7 mouse cellular contexts compared by ENCODE assay signal in genomic region chr10:125786197-125786879, GRCm38 (mm10).
DNase-seq lines count a peak whose midpoint lies in the region; ATAC-seq and TF ChIP-seq lines count a peak whose summit lies in the region.

No protein-coding gene starts in this region.

- no peaks in the 10 kb centered on the region for H3K9me3 ChIP-seq in forebrain, embryonic 14.5 days (replicated peaks; ENCODE audit: control insufficient read depth, low read length)
- peaks cover 5% of the 10 kb centered on the region for H3K9me3 ChIP-seq in limb, embryonic 13.5 days
- H3K9me3 ChIP-seq in stomach, embryonic 14.5 days (ENCODE audit: control insufficient read depth, low read depth, low read length), result no peaks in the 10 kb centered on the region

- 23% methylated on average over 10 of the region's 10 CpGs for WGBS in liver, adult 2 months
- 5% methylated on average over 10 of the region's 10 CpGs for WGBS in forebrain, embryonic 14.5 days
- 3% methylated on average over 10 of the region's 10 CpGs for WGBS in limb, embryonic 13.5 days
- WGBS in stomach, embryonic 14.5 days, result 8% methylated on average over 10 of the region's 10 CpGs

- no peak for TF ChIP-seq POLR2A in liver, adult 2 months (IDR thresholded peaks at IDR 0.05; ENCODE audit: extremely low read depth, insufficient read depth, low read length)

- peak overlapping the region; percentile 25; the same call in 1 of the 2 replicates for H3K4me3 ChIP-seq in liver, adult 2 months (ENCODE audit: insufficient read depth, low read depth, low read length)
- H3K4me3 ChIP-seq in forebrain, embryonic 14.5 days (ENCODE audit: low read depth, low read length), result peak overlapping the region; percentile 20; the same call in 1 of the 2 replicates
- H3K4me3 ChIP-seq in limb, embryonic 13.5 days, result peak overlapping the region; percentile 30
- no peak overlapping the region for H3K4me3 ChIP-seq in stomach, embryonic 14.5 days (ENCODE audit: low read depth, low read length)

- no peaks in the 10 kb centered on the region for H3K36me3 ChIP-seq in liver, adult 2 months (ENCODE audit: control insufficient read depth, insufficient read depth, low read length)
- no peaks in the 10 kb centered on the region for H3K36me3 ChIP-seq in forebrain, embryonic 14.5 days (ENCODE audit: control insufficient read depth, insufficient read depth, low read length)
- H3K36me3 ChIP-seq in limb, embryonic 13.5 days, result no peaks in the 10 kb centered on the region
- H3K36me3 ChIP-seq in stomach, embryonic 14.5 days (ENCODE audit: control insufficient read depth, insufficient read depth, low read length), result no peaks in the 10 kb centered on the region

- H3K4me2 ChIP-seq in forebrain, embryonic 14.5 days (ENCODE audit: low read length), result peak overlapping the region; percentile 58
- H3K4me2 ChIP-seq in limb, embryonic 13.5 days (replicated peaks), result peak overlapping the region; percentile 61
- peak overlapping the region; percentile 26 for H3K4me2 ChIP-seq in stomach, embryonic 14.5 days (replicated peaks; ENCODE audit: low read depth, low read length)

- ATAC-seq in forebrain, embryonic 14.5 days, result 0 out of 2 replicates have a peak, but pooled peaks have one; percentile 27
- ATAC-seq in limb, embryonic 13.5 days (ENCODE audit: low FRiP score, low read depth), result peak; percentile 49
- ATAC-seq in stomach, embryonic 14.5 days (ENCODE audit: insufficient number of reproducible peaks, insufficient read depth, low FRiP score, low read depth), result peak; percentile 23; the same call in 1 of the 2 replicates

- H3K79me2 ChIP-seq in liver, adult 2 months (ENCODE audit: control insufficient read depth, insufficient read depth, low read length), result no peaks in the 10 kb centered on the region

- no peaks in the 10 kb centered on the region for H3K27me3 ChIP-seq in liver, adult 2 months (ENCODE audit: control insufficient read depth, insufficient read depth, low read length)
- H3K27me3 ChIP-seq in forebrain, embryonic 14.5 days (replicated peaks; ENCODE audit: control insufficient read depth, insufficient read depth, low read length), result no peaks in the 10 kb centered on the region
- no peaks in the 10 kb centered on the region for H3K27me3 ChIP-seq in limb, embryonic 13.5 days
- no peaks in the 10 kb centered on the region for H3K27me3 ChIP-seq in stomach, embryonic 14.5 days (ENCODE audit: control insufficient read depth, insufficient read depth, low read length)

- no peak for DNase-seq in liver, adult 2 months (ENCODE audit: extremely low read depth, low read depth, low spot score)
- DNase-seq in liver, result no peak
- DNase-seq in forebrain, embryonic 14.5 days (ENCODE audit: low spot score), result peak; percentile 17
- DNase-seq in right cerebral cortex, adult 18-20 months, result no peak
- no peak for DNase-seq in urinary bladder, adult 18-20 months (ENCODE audit: low spot score in 2 of 2)

- no peak overlapping the region for H3K9ac ChIP-seq in liver, adult 2 months (ENCODE audit: low read depth, low read length)
- H3K9ac ChIP-seq in forebrain, embryonic 14.5 days (ENCODE audit: low read length), result peak overlapping the region; percentile 44
- peak overlapping the region; percentile 25; the same call in 1 of the 2 replicates for H3K9ac ChIP-seq in limb, embryonic 13.5 days
- no peak overlapping the region for H3K9ac ChIP-seq in stomach, embryonic 14.5 days (replicated peaks; ENCODE audit: low read depth, low read length)

- peaks cover 10% of the 10 kb centered on the region for H3K4me1 ChIP-seq in liver, adult 2 months (ENCODE audit: control insufficient read depth, insufficient read depth, low read length)
- H3K4me1 ChIP-seq in forebrain, embryonic 14.5 days (ENCODE audit: control insufficient read depth, insufficient read depth, low read length), result peaks cover 19% of the 10 kb centered on the region
- H3K4me1 ChIP-seq in limb, embryonic 13.5 days, result peaks cover 60% of the 10 kb centered on the region
- H3K4me1 ChIP-seq in stomach, embryonic 14.5 days (ENCODE audit: control insufficient read depth, insufficient read depth, low read length), result peaks cover 13% of the 10 kb centered on the region

- no peak overlapping the region for H3K27ac ChIP-seq in liver, adult 2 months (replicated peaks; ENCODE audit: insufficient read depth, low read depth, low read length)
- H3K27ac ChIP-seq in forebrain, embryonic 14.5 days (ENCODE audit: low read depth, low read length), result no peak overlapping the region; the same call in 1 of the 2 replicates
- peak overlapping the region; percentile 96 for H3K27ac ChIP-seq in limb, embryonic 13.5 days
- peak overlapping the region; percentile 79 for H3K27ac ChIP-seq in stomach, embryonic 14.5 days (ENCODE audit: low read length)

- TF ChIP-seq CTCF in liver, adult 2 months (IDR thresholded peaks at IDR 0.05; ENCODE audit: low read depth, low read length), result no peak

Comparison
In these comparisons a context has a peak if more than half of its experiments do, and no peak if none do; other contexts are left out.
1. H3K27ac ChIP-seq: peak in limb, embryonic 13.5 days (single experiment) and stomach, embryonic 14.5 days (single experiment); none in liver, adult 2 months (single experiment) and forebrain, embryonic 14.5 days (single experiment).
2. H3K9ac ChIP-seq: peak in forebrain, embryonic 14.5 days (single experiment) and limb, embryonic 13.5 days (single experiment); none in liver, adult 2 months (single experiment) and stomach, embryonic 14.5 days (single experiment).
3. Peak in every context shown above with its lines, with median percentiles within 50 percentile points of each other: ATAC-seq and H3K4me2 ChIP-seq.